Mouse (Mus musculus) erythroblast, embryonic 14.5 days (primary cell): Measurements from ENCODE around the gene Crocc2. TPM values are rescaled to one million over a fixed set of nuclear protein-coding genes. Genes with fewer than 3 reads are reported as not detected.

Experiments
- H3K27me3 ChIP-seq: 2 replicates; pipeline ENCODE4 v1.6.1; 2012; ENCODE audit warnings: inconsistent platforms; ENCODE audit not compliant: control insufficient read depth
- H3K36me3 ChIP-seq: 2 replicates; pipeline ENCODE4 v1.6.1; 2012; ENCODE audit warnings: mild to moderate bottlenecking, inconsistent platforms; ENCODE audit not compliant: control insufficient read depth
- H3K4me1 ChIP-seq: 2 replicates; pipeline ENCODE4 v1.6.1; 2012; ENCODE audit warnings: inconsistent platforms; ENCODE audit not compliant: control insufficient read depth
- H3K4me3 ChIP-seq: replicated peaks from 2 replicates; pipeline ENCODE3; 2012; ENCODE audit warnings: moderate library complexity, mild to moderate bottlenecking, inconsistent platforms
- H3K9me3 ChIP-seq: 2 replicates; pipeline ENCODE4 v1.6.1; 2012; ENCODE audit warnings: low read length, inconsistent platforms, mixed read lengths; ENCODE audit not compliant: control insufficient read depth
- GATA1 ChIP-seq: IDR thresholded peaks from 2 replicates; pipeline ENCODE4 v1.6.1; 2012; ENCODE audit warnings: low read length, inconsistent platforms, mixed read lengths
- TAL1 ChIP-seq: IDR thresholded peaks from 3 replicates; pipeline ENCODE4 v1.6.1; 2012; ENCODE audit warnings: low read length, inconsistent platforms, mixed read lengths
- polyA plus RNA-seq: library from polyadenylated mRNA; stranded (reverse); fragments of >175 nt; gene quantifications from 2 replicates; pipeline ENCODE4 v1.2.3, GENCODE M21; 2012

The Crocc2 gene
- polyA plus RNA-seq, 1 experiment, result not detected

GRCm38 (mm10) chr1:93236545-93236924, 68.0 kb downstream of the Crocc2 start:
- TF ChIP-seq GATA1 (no peak), TAL1 (no peak)
- no peaks in the 10 kb centered on the region for H3K9me3 ChIP-seq
- no peak overlapping the region for H3K4me3 ChIP-seq
- H3K27me3 ChIP-seq, result peaks cover 38% of the 10 kb centered on the region
- peaks cover 6% of the 10 kb centered on the region for H3K4me1 ChIP-seq
- H3K36me3 ChIP-seq, result no peaks in the 10 kb centered on the region

- Histone ChIP-seq H3K4me1 (peaks cover 6% of the 10 kb centered on the region), H3K4me3 (no peak overlapping the region), H3K27me3 (peaks cover 38% of the 10 kb centered on the region), H3K36me3 (no peaks in the 10 kb centered on the region), H3K9me3 (no peaks in the 10 kb centered on the region)
- TF ChIP-seq GATA1 (no peak), TAL1 (no peak)
Measured at GRCm38 (mm10) chr1:93237676-93238075, 69.2 kb downstream of the Crocc2 start.

GRCm38 (mm10) chr1:93238201-93238600, 69.7 kb downstream of the Crocc2 start:
- Histone ChIP-seq H3K4me3 (no peak overlapping the region), H3K9me3 (no peaks in the 10 kb centered on the region), H3K27me3 (peaks cover 38% of the 10 kb centered on the region), H3K4me1 (peaks cover 6% of the 10 kb centered on the region), H3K36me3 (no peaks in the 10 kb centered on the region)
- TF ChIP-seq GATA1, result no peak
- TF ChIP-seq TAL1, result no peak

GRCm38 (mm10) chr1:93245936-93246335, 77.4 kb downstream of the Crocc2 start:
- Histone ChIP-seq H3K36me3 (no peaks in the 10 kb centered on the region), H3K4me1 (no peaks in the 10 kb centered on the region), H3K4me3 (no peak overlapping the region), H3K9me3 (no peaks in the 10 kb centered on the region), H3K27me3 (no peaks in the 10 kb centered on the region)
- TF ChIP-seq TAL1, result no peak
- TF ChIP-seq GATA1, result no peak

- H3K4me1 ChIP-seq, result no peaks in the 10 kb centered on the region
- H3K36me3 ChIP-seq, result no peaks in the 10 kb centered on the region
- H3K4me3 ChIP-seq, result no peak overlapping the region
- no peaks in the 10 kb centered on the region for H3K9me3 ChIP-seq
- H3K27me3 ChIP-seq, result no peaks in the 10 kb centered on the region
- TF ChIP-seq TAL1 (no peak), GATA1 (no peak)
Measured at GRCm38 (mm10) chr1:93252586-93252985, 84.1 kb downstream of the Crocc2 start.

GRCm38 (mm10) chr1:93255761-93256160, 87.2 kb downstream of the Crocc2 start:
- Histone ChIP-seq H3K4me3 (no peak overlapping the region), H3K9me3 (no peaks in the 10 kb centered on the region), H3K36me3 (no peaks in the 10 kb centered on the region), H3K4me1 (no peaks in the 10 kb centered on the region), H3K27me3 (no peaks in the 10 kb centered on the region)
- TF ChIP-seq TAL1 (no peak), GATA1 (no peak)

- no peaks in the 10 kb centered on the region for H3K27me3 ChIP-seq
Measured at GRCm38 (mm10) chr1:93257560-93257959, 89.0 kb downstream of the Crocc2 start.

GRCm38 (mm10) chr1:93267207-93267606, 98.7 kb downstream of the Crocc2 start:
- TF ChIP-seq GATA1, result no peak
- no peak for TF ChIP-seq TAL1
- no peaks in the 10 kb centered on the region for H3K4me1 ChIP-seq
- H3K27me3 ChIP-seq, result no peaks in the 10 kb centered on the region
- H3K9me3 ChIP-seq, result no peaks in the 10 kb centered on the region
- H3K4me3 ChIP-seq, result no peak overlapping the region
- H3K36me3 ChIP-seq, result no peaks in the 10 kb centered on the region

More at GRCm38 (mm10) chr1:93257560-93257959, 89.0 kb downstream of the Crocc2 start:
- Histone ChIP-seq H3K4me3 (no peak overlapping the region), H3K4me1 (no peaks in the 10 kb centered on the region), H3K9me3 (no peaks in the 10 kb centered on the region), H3K36me3 (no peaks in the 10 kb centered on the region)
- TF ChIP-seq TAL1, result no peak
- no peak for TF ChIP-seq GATA1

GRCm38 (mm10) chr1:93268246-93268645, 99.7 kb downstream of the Crocc2 start:
- Histone ChIP-seq H3K9me3 (no peaks in the 10 kb centered on the region), H3K27me3 (no peaks in the 10 kb centered on the region), H3K36me3 (no peaks in the 10 kb centered on the region), H3K4me1 (no peaks in the 10 kb centered on the region), H3K4me3 (no peak overlapping the region)
- TF ChIP-seq GATA1 (no peak), TAL1 (no peak)
